Mouse (Mus musculus) lung, adult 18-20 months (tissue): ENCODE data around the gene Fam89a.
A peak's percentile ranks its signal among the peaks of the same experiment; 100 is the strongest.

Experiments used
- DNase-seq, 2 experiments: peaks; one replicate each; pipeline ENCODE4 v3.0.0; 2022; ENCODE audit warnings: mixed read lengths in 2 of 2

Gene Fam89a

GRCm38 (mm10) chr8:124751709-124752173 lies at the start of gene Fam89a:
TSS of gene Fam89a (minus strand) at chr8:124751832.
- peak; percentile 61 to 62 for DNase-seq

GRCm38 (mm10) chr8:124800542-124800941 lies 48.9 kb upstream of the Fam89a start:
- DNase-seq: no peak

GRCm38 (mm10) chr8:124795781-124796488 lies 44.3 kb upstream of the Fam89a start:
- DNase-seq: no peak

GRCm38 (mm10) chr8:124794486-124794780 lies 42.8 kb upstream of the Fam89a start:
- DNase-seq: peak; percentile 27 to 43

- DNase-seq: no peak
These were observed 42.2 kb upstream of the Fam89a start for GRCm38 (mm10) chr8:124793661-124794485.

GRCm38 (mm10) chr8:124793172-124793651 lies 41.6 kb upstream of the Fam89a start:
- peak; percentile 75 to 79 for DNase-seq

GRCm38 (mm10) chr8:124792708-124793107 lies 41.1 kb upstream of the Fam89a start, which contains the start of gene Trim67:
TSS of gene Trim67 (plus strand) at chr8:124793092.
- DNase-seq: peak in 1 of 2 experiments; percentile 7

GRCm38 (mm10) chr8:124792186-124792585 lies 40.6 kb upstream of the Fam89a start:
- no peak for DNase-seq

GRCm38 (mm10) chr8:124791751-124792150 lies 40.1 kb upstream of the Fam89a start:
- no peak for DNase-seq

GRCm38 (mm10) chr8:124790676-124791075 lies 39.0 kb upstream of the Fam89a start:
- DNase-seq: no peak

GRCm38 (mm10) chr8:124784613-124785012 lies 33.0 kb upstream of the Fam89a start:
- DNase-seq: no peak

- no peak for DNase-seq
These were observed 31.6 kb upstream of the Fam89a start for GRCm38 (mm10) chr8:124783228-124783627.

GRCm38 (mm10) chr8:124782431-124782830 lies 30.8 kb upstream of the Fam89a start:
- no peak for DNase-seq

GRCm38 (mm10) chr8:124780236-124780635 lies 28.6 kb upstream of the Fam89a start:
- DNase-seq: no peak

GRCm38 (mm10) chr8:124775695-124776094 lies 24.1 kb upstream of the Fam89a start:
- DNase-seq: peak; percentile 51 to 69

GRCm38 (mm10) chr8:124772389-124772788 lies 20.8 kb upstream of the Fam89a start:
- no peak for DNase-seq

- DNase-seq: no peak
These were observed 11.4 kb upstream of the Fam89a start for GRCm38 (mm10) chr8:124763061-124763460.

GRCm38 (mm10) chr8:124758544-124758943 lies 6.9 kb upstream of the Fam89a start:
- no peak for DNase-seq

- DNase-seq: no peak
These were observed 5.0 kb upstream of the Fam89a start for GRCm38 (mm10) chr8:124756601-124757000.

- DNase-seq: no peak
These were observed 4.5 kb upstream of the Fam89a start for GRCm38 (mm10) chr8:124756153-124756552.

GRCm38 (mm10) chr8:124755481-124755880 lies 3.8 kb upstream of the Fam89a start:
- no peak for DNase-seq

GRCm38 (mm10) chr8:124754792-124755190 lies 3.2 kb upstream of the Fam89a start:
- no peak for DNase-seq

- no peak for DNase-seq
These were observed 2.6 kb upstream of the Fam89a start for GRCm38 (mm10) chr8:124754101-124754791.
